Mouse (Mus musculus): ENCODE measurements around the gene Tbx6. TPM values are rescaled to one million over a fixed set of nuclear protein-coding genes. Genes with fewer than 3 reads are reported as not detected.

Gene Tbx6
- polyA plus RNA-seq, 1 experiment = 0.87 TPM

DNA sequence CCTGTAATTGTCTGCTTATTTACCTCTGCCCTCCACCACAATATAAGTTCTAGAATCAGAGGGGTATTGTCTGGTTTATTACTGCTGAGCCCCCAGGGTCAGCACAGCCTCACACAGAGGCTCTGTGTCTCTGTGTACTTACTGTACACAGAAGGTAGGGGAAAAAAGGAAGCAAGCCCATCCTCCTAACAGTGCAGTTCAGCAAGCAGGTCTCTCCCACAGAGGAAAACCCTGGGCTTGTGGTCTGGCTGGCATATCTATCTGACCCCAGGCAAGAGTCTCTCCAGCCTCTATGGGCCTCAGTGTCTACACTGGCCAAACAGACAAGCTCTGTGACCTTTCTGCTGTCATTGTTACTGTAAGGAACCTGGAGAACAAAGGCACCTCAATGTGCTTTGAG is 22.5 kb downstream of the Tbx6 start:
- no peak for DNase-seq (ENCODE audit: low read depth, low spot score)

- 24% methylated on average over 6 of the region's 6 CpGs for WGBS
- DNase-seq (ENCODE audit: low read depth, low spot score) = peak; percentile 90
Observed at GRCm38 (mm10) chr7:126806956-126807355, 25.7 kb downstream of the Tbx6 start.

GRCm38 (mm10) chr7:126807405-126807804 is 26.1 kb downstream of the Tbx6 start:
- WGBS = 45% methylated on average over 4 of the region's 4 CpGs
- no peak for DNase-seq (ENCODE audit: low read depth, low spot score)

GRCm38 (mm10) chr7:126808703-126809455 is 27.6 kb downstream of the Tbx6 start:
- WGBS = under 1% methylated on average over 43 of the region's 43 CpGs
- no peak for DNase-seq (ENCODE audit: low read depth, low spot score)

- WGBS = 56% methylated on average over 5 of the region's 5 CpGs
- no peak for DNase-seq (ENCODE audit: low read depth, low spot score)
Observed at GRCm38 (mm10) chr7:126809723-126810369, 28.6 kb downstream of the Tbx6 start.

DNA sequence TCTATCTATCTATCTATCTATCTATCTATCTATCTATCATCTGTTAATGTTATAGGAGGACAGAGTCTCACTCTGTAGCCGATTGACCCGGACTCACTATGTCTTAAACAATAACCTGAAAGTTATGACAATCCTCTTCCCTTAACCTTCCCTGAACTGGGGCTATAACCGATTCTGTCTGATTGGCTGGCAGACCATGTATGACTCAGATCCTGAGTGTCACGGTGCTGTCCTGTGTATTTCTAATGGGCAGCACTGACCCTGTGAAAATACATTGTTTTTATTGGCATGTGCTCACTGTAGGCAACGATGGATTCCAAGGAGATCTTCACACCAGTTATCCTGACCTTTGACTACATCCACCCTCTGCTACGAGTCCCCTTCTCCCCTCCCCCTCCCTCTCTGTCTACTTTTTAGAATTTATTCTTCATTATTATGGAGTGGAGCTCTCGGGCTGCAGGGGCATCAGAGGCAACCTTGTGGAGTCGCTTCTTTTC is 34.5 kb downstream of the Tbx6 start:
- whole genome bisulfite sequencing = 46% methylated on average over 8 of the region's 8 CpGs
- DNase-seq (ENCODE audit: low read depth, low spot score) = no peak

- no peak for DNase-seq (ENCODE audit: low read depth, low spot score)
- 62% methylated on average over 8 of the region's 8 CpGs for WGBS
Observed at GRCm38 (mm10) chr7:126816494-126816893, 35.2 kb downstream of the Tbx6 start.

DNA sequence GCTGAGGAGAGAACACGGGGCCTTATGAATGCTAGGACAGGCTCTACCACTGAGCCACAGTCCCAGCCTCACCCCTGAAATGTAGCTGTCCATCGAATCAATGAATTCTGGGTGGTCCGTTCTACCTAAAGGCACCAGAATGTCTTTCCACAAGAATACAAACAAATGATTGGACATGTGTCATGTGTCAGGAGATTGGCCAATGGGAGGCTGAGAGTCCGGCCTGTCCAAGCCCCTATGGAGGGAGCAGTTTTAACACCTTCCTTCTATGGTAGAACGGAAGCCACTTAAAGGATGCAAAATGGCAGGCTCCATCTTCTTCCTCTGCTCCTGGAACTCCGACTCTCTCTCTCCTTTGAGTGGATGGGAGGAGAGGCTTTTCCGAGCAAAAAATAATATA is 36.3 kb downstream of the Tbx6 start:
- DNase-seq (ENCODE audit: low read depth, low spot score) = no peak
- WGBS = 84% methylated on average over 7 of the region's 7 CpGs

- 10% methylated on average over 1 of the region's 1 CpGs for WGBS
- no peak for DNase-seq (ENCODE audit: low read depth, low spot score)
Observed at GRCm38 (mm10) chr7:126818818-126819217, 37.5 kb downstream of the Tbx6 start.

GRCm38 (mm10) chr7:126821835-126822511 is 40.7 kb downstream of the Tbx6 start:
- no peak for DNase-seq (ENCODE audit: low read depth, low spot score)

GRCm38 (mm10) chr7:126822741-126823140 is 41.5 kb downstream of the Tbx6 start:
- DNase-seq (ENCODE audit: low read depth, low spot score) = no peak
- WGBS = 41% methylated on average over 9 of the region's 9 CpGs

More at GRCm38 (mm10) chr7:126821835-126822511, 40.7 kb downstream of the Tbx6 start:
- 26% methylated on average over 7 of the region's 7 CpGs for WGBS

- 3% methylated on average over 12 of the region's 19 CpGs for WGBS
- DNase-seq (ENCODE audit: low read depth, low spot score) = no peak
Observed at GRCm38 (mm10) chr7:126823202-126823711, 42.0 kb downstream of the Tbx6 start.

- DNase-seq (ENCODE audit: low read depth, low spot score) = no peak
- WGBS = 18% methylated on average over 10 of the region's 10 CpGs
Observed at GRCm38 (mm10) chr7:126823940-126824339, 42.7 kb downstream of the Tbx6 start.

- no peak for DNase-seq (ENCODE audit: low read depth, low spot score)
- WGBS = 24% methylated on average over 8 of the region's 8 CpGs
Observed at GRCm38 (mm10) chr7:126825403-126825802, 44.1 kb downstream of the Tbx6 start.

- 62% methylated on average over 5 of the region's 5 CpGs for WGBS
- no peak for DNase-seq (ENCODE audit: low read depth, low spot score)
Observed at GRCm38 (mm10) chr7:126825952-126826351, 44.7 kb downstream of the Tbx6 start.

DNA sequence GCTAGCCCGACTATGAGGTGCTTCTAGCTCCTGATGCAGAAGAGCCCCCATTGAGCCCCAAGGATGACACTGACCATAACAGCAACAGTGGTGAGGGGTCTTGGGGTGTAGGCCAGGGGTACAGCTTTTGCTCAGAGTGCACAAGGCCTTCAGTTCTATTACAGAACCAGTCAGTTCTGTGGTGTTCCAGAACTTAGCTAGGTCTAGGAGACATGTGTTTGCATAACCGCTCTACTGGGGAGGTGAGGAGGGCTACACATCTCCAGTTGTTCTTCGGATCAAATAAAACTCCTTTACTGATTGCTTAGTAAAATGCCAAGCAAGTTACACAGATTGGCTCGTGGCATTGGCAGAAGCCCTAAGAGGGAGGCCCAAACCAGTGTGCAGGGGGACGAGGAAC is 50.3 kb downstream of the Tbx6 start, which contains the start of gene 4930451I11Rik:
TSS of gene 4930451I11Rik (minus strand) at position 101 of the 400 bp plus-strand sequence.
- WGBS = 45% methylated on average over 5 of the region's 5 CpGs

DNA sequence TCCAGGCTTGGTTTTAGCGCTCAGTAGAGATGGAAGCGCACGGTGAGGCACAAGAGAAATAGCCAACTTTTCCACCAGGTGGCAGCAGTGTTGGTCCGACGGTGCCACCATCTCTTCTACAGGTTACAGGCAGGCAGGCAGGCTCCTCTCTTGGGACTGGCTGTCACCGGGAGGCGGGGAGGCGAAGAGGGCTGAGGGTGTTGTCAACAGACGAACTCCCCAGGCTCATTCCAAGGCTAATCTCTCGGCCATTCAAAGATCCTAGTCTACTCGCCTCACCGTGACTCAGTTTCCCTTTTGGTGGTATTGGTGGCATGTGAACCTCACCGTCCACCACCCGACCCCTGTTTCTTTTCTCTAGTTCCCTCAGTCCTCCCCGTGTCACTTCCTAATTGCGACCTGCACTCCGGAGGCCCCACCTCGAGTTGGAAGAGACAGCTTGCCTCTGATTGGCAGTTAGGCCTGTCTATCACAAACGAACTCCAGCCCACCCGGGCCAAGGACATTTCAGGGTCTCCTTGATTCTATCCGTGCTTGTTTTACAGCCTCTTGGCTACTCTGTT is 50.8 kb downstream of the Tbx6 start:
- WGBS = 2% methylated on average over 21 of the region's 21 CpGs
- DNase-seq (ENCODE audit: low read depth, low spot score) = peak; percentile 58

More for the DNA sequence above, 50.3 kb downstream of the Tbx6 start, which contains the start of gene 4930451I11Rik:
- DNase-seq (ENCODE audit: low read depth, low spot score) = no peak

DNA sequence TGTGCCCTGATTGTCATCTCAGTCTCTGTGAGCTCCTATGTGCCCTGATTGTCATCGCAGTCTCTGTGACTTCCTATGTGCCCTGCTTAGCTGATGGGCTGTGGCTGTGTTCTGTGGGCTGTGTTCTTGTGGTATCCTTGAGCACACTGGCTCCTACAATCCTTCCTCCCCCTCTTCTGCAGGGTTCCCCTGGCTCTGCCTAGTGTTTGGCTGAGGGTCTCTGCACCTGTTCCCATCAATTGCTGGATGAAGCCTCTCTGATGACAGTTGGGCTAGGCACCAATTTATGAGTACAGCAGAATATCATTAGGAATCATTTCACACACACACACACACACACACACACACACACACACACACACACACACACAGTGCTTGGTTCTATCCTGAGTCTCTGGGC is 52.0 kb downstream of the Tbx6 start:
- 87% methylated on average over 1 of the region's 1 CpGs for WGBS
- DNase-seq (ENCODE audit: low read depth, low spot score) = no peak
